Mouse (Mus musculus) frontal cortex, adult (tissue): Measurements from ENCODE around the gene Tube1.

ENCODE experiments used
- ATAC-seq: cut with Nextera tagmentation; 2 replicates; pipeline ENCODE4 v1.9.2; 2017; ENCODE audit warnings: mild to moderate bottlenecking, moderate library complexity, mixed read lengths; ENCODE audit not compliant: low TSS enrichment

The Tube1 gene

DNA sequence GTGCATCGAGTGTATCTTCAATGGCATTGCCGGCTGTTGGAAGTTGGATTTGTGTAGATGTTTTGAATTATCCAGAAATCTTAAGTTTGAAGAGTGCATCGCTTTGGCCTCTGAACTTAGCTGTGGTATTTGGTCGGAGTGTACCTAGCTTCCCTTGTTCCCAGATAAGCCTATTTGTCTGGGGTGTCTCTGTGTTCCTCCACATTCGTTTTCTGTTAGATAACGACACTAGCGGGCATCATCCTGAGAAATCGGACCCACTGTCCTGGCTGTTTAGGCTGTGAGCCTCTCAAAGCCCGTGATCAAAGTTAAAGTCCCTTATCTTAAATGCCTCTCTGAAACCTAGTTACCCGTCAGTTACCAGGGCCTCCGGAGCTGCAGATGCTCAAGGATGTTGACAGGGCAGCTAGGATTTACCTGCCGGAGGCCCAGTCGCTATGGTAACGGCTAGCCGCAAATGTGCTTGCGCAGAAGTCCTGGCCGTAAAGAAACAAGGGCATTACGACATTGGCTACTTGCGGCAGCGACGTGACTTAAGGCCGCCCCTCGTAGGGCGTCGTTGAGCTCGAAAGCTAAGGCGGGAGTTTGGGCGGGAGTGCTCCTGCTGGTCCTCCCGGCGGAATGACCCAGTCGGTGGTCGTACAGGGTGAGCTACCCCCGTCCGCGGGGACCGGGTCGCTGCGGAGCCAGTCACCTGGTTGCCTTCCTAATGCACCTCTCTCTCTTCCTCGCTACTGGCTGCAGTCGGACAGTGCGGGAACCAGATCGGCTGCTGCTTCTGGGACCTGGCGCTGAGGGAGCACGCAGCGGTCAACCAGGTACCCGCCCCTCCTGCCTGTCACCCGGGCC lies at the start of gene Tube1, which contains the start of gene Fam229b:
Gene Tube1, plus strand, starts transcription at position 515 of the 849 bp plus-strand sequence.
Gene Fam229b, minus strand, starts transcription at position 453 of the 849 bp plus-strand sequence.
- ATAC-seq, result peak; percentile 98

DNA sequence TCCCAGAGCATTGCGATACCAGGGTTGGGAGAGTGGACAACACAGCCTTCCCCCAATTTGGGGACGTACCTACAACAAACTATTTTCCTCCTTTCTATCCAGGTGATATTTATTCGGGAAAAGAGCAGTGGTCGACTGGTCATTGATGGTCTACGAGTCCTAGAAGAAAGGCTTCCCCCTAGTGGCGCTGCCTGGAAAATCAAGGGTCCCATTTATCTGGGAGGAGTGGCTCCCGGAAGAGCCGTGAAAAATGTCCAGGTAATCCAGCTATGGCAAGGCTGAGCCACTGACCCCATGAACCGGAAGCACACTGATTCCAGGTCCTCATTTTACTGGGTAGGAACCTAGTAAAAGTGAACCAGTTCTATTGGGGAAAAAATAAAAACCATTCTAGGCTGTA lies 36.8 kb upstream of the Tube1 start:
- peak; percentile 76 for ATAC-seq

DNA sequence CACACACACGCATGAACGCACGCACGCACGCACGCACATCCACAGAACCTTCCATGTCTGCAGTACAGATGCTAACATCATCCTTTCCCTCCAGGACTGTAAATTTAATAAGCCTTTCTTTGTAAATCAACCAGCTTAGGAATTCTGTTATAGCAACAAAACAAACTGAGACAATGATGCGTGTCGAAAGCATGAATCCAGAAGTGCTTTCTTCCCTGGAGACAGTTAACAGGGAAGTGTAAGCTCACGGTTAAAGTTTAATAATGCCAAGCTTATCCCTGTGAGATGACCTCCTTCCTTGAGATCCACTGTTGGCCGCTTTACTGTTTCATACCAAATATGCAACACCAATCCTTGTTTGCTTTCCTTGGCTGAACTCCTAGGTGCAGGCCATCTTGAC lies 35.0 kb upstream of the Tube1 start:
- no peak for ATAC-seq

DNA sequence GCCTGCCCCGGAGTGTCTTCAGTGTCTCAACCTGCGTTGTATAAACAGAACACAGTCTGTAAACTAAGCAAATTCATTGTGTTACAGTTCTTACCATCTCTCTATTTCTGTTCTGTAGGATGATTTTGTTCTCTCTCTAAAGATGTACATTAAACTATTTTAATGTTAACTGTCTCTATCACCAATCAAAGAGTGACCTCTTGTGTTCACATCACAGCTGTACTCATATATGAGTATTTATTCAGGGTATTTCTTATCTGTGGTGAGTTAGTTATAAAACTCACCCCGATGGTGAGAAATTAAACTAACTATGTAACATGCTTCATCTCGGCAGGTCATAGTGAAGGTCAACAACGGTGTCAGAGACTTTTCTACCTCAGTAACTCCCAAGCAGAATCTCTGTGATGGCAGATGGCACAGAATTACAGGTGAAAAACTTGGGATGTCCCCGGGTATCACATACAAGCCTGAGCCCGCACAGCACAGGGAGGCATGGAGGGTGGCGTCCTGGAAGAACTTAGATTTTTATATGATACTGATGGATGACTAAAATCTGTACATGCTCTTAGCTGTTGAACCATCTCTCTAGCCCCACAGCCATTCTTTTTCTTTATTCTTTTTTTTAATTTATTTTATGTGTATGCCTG lies 28.9 kb upstream of the Tube1 start:
- ATAC-seq, result no peak

DNA sequence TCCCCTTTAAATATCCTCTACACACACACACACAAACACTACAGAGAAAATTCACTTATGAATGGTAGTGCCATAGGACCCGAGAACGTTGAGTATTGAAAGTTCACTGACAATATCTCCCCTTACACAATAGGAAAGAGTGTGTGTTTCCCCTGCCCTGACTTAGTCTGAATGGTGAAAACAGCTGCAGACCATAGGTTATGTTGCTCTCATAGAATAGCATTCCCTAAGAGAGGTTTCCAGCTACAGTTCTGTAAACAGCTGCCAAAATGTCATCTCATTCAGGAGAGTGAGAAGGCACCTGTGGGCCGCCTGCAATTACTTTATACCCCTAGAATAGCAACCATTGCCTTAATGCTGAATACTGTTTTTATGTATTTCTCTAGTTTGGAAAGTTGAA lies 27.4 kb upstream of the Tube1 start:
- no peak for ATAC-seq

DNA sequence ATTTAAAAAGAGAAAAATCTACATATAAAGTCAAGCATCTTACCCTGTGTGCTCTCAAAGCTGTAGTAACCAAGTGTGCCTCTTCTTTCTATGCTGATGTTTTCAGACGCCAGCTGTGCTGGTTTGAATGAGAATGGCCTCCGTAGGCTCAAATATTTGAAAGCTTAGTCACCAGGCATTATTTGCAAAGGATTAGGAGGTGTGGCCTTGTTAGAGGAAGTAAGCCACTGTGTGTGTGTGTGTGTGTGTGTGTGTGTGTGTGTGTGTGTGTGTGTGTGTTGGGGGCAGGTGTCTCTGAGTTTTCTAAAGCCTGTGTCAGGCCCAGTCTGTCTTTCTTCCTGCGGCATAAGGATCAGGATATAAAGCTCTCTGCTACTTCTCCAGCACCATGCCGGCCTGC lies 26.8 kb upstream of the Tube1 start:
- no peak for ATAC-seq

DNA sequence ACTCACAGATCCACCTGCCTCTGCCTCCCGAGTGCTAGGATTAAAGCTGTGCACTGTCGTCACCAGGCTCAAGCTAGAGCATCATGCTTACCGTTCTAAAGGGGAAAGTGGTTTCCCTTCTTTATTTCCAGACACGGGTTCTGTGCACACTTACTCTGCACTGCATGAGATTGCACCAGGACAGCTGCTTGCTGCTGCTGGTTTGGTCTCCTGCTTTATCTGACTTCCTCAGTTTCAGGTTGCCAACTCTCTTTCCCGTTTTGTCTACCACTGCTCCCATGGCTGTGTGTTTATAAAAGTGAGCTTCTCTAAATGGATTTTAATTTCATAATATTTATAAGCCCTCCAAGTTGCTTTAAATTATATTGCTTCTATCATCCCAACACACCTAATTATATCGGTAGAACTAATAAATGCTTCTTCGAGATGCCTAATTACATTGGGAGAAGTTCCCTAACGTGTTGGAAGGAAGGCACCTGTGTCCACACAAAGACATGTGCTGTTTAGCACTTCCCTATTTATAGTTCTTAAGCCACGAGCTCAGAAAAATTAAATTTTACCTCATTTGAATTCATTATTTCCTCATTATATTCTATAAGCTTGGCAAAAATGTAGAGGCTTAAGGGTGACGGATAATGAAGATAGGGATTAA lies 24.8 kb upstream of the Tube1 start:
- no peak for ATAC-seq

DNA sequence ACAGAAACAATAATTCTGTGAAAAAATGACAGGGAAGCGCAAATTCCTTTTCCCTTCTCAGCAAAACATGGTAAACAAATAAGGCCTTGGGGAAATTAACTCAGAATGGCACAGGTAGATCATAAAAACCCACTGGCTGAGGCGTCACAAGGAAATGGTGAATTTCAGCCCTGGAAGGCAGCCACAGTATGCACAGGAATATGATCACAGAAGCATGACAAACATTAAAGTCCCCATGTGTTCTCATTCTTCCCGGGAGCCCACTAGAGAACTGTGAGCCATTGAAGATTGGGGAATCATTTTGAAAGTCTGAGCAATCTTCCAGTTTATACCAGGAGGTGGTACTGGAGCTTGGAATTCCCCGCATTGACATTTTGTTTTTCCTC lies 24.3 kb upstream of the Tube1 start:
- no peak for ATAC-seq

DNA sequence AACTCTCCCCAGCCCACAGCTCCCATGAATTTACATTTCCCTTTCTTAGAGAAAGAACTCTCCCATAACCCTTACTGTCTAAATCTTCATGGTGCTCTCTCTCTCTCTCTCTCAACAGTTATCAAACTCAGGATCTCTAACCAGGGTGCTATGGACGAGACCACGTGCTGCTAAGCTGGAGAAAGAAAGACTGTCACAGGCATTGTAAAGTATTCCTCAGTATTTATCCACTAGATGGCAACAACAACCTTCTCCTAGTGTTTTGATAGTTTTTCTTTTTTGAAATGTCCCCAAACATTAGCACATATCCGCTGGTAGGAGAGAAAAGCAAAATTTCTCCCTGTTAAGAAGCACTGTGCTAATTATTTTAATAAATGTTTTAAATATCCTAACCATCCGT lies 12.4 kb upstream of the Tube1 start:
- peak; percentile 90 for ATAC-seq

DNA sequence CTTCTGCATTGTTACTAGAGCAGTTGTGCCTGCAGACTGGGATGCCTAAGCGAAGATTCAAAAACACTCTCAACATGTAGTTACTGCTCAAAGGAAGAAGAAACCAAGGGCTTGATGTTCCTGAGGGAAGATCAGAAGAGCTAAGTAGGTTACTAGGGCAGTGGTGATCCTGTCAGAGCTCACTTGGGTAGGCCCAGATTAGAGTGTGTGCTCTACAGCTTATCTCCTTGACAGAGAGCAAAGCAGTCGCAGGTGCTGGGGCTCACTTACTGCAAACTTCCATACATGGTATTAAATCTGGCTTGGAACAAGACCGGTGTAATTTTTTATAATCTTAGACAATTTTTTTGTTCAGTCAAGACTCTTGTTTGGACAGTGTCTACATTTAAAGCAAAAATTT lies 4.0 kb downstream of the Tube1 start:
- no peak for ATAC-seq

DNA sequence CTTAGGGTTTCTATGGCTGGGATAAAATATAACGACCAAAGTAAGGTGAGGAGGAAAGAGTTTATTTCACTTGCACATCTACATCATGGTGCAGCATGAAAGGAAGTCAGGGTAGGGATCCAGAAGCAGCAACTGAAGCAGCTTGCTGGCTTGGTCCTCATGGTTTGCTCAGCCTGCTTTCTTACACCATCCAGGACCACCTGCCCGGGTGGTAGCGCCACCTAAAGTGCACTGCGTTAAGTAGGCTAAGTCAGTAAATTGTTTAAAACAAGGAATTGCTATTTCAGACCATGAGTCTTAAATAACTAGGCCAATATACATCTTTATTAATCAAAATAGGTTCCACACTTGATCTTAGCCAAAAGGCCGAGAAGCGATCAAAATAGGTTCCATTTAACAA lies 5.0 kb downstream of the Tube1 start:
- ATAC-seq, result no peak

DNA sequence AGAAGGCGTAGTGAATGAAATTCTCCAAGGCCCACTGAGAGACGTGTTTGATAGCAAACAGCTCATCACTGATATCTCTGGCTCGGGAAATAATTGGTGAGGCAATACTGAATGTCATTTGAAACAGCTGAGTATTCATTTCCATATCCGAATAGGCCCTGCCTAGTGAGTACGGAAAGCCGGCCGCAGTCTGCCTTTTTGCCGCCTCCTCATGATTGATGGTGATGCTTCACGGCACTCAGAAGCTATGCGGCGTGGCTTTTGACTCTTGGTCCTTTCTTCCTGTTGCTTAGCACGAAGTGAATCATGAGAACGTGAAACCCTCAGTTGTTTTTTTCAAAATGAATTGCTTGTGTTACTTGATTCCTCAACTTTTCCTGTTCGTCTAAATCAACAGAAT lies 7.1 kb downstream of the Tube1 start:
- ATAC-seq, result no peak

DNA sequence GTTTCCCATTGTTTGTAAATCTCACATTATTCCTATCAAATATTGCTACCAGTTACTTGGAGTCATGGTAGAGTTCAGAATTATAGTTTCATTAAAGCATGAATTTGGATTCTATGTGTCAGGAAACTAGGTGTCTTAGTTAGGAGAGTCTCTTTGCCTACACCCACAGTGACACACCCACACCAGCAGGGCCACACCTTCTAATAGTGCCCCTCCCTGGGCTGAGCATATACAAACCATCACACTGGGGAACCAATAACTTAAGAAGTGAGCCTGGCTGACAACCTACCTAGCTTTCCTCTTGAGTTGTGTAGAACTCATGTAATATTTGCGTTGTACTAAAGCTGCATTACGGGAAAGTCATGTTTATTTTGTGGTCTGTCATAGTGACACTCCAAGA lies 7.6 kb downstream of the Tube1 start:
- ATAC-seq, result no peak

DNA sequence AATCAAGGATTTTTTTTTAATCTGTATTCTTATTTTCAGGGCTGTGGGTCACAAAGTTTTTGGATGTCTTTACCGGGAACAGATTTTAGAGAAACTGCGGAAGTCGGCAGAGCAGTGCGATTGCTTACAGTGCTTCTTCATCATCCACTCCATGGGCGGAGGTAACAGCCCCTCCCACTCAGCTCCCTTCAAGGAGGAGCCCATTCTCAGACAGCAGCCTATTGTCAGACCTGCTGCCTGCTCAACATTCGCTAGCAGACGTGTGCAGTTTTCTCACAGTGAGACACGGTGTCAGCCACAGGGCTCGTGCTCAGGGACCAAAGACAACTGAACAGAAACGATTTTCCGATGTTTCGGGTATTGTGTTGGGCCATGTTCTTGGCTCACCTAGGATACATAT lies 8.4 kb downstream of the Tube1 start:
- no peak for ATAC-seq

DNA sequence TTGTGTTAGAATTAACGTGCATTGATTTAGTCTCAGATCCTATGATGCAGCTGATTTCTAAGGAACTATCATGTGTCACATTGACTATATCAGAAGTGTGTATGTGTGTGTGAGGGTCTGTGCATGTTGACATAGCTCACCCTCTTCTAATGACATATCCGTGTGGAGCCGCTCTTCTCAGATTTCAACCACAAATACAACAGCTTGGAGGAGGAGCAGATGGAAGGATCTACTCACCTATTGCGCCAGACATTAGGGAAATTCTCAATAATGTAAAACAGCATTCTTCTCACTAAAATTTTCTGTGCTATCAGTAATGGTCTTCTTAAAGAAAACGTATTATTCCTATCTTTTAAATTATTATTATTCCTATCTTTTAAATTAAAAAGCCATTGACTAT lies 22.9 kb downstream of the Tube1 start:
- ATAC-seq, result no peak

DNA sequence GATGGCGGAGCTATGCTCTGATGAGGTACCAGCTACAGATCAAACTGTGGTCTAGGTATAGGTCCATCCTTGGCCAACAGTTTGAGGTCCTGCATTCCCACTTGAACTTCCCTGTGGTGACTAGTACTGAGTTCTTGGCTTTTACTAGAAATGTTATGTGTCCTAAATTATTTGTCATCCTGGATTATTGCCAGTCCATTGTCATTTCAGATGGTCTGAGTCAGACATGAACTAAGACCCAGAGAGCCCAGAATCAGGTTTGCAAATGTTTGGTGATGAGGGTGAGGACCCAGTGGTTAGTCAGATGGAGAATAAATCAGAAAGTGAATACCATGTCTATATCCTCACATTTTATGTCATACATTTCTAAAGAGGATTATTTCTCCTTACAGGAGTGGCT lies 23.5 kb downstream of the Tube1 start:
- ATAC-seq, result no peak

DNA sequence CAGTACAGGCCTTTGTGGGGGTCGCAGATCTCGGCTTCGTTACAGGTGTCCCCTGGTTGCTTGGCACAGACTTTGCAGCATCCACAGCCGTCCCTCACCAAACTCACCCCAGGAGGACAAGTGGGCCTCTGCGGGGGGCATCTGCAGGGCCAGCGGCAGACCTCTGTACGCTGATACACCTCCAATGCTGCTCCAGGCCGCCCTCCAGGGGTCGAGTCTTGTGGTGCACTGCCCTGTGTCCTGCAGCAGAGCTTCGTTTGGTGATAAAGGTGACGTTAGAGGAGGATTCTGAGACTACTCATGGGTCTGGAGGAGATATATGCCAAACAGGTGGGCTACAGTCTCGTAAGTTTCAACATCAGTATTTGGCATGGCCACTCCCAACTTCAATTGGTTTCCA lies 24.5 kb downstream of the Tube1 start:
- no peak for ATAC-seq

DNA sequence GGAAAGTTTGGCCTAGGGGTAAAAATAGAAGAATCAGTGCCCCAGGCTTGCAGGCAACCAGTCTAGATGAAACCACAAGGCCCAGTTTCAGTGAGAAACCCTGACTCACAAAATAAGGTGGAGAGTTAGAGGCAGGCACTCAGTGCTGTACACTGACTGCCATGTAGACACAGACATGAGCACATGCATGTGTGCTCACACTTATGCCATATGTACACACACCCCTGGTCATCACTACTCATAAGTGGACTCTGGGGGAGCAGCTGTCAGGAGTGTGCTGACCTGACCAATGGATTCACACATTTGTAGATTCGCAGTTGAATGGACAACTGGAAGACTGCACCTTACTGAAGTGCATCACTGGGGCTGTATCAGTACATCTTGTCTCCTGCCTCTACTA lies 27.6 kb downstream of the Tube1 start:
- no peak for ATAC-seq

DNA sequence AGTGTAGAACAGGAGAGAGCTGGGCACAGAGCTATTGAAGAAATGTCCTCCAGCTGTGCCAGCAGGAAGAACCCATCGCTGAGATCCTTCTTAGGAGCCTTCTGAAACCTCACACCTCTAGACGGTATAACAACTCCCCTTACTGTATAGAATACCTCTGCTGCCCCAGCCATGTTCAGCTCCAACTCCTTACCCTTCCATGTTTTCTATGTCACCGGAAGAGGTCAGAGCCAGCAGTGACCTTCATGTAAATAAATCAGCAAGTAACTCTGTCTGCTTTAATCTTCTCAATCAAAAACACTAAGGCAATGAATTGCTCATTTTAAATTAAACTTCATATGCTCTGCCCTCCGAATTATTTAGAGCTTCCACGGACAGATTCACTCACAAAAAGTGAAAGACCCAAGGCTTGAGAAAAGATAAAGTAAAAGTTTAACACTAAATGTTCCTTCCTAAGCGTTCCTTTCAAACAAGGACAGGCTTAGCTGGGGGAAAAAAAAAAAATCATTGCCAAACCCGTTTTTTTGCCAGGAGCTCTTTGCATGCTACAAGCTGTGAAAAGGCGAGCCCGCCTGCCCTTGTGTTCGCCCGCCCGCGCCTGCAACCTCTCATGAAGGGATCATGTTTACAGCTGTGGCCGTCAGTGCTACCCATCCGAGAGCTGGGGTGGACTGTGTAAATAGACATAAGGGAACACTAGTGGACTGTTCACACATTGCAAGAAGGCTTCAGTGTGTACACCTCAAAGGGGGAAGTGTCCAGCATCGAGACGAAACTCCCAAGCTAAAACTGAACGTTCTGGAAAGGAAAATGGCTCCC lies 29.1 kb downstream of the Tube1 start:
- ATAC-seq, result no peak

DNA sequence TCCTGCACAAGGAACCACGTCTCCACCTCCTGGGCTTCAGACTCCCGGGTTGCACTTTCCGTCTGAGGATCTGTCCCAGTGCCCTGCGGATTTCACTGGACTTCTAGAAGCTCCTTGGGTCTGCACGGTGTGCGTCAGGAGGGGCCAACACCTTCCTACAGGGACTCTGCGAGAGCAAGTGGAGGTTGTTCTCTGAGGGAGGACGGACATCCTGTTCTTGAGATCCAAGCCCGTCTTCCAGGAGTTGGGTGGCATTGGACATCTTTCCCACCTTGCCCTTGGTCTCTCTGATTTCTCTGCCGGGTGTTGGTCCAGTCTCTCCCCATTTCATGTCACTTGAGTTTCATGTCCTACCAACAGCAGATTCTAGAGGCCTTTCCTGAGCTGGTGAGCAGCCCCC lies 29.9 kb downstream of the Tube1 start, which contains the start of gene Ccn6:
Gene Ccn6, minus strand, starts transcription at position 101 of the 400 bp plus-strand sequence.
- ATAC-seq, result no peak

DNA sequence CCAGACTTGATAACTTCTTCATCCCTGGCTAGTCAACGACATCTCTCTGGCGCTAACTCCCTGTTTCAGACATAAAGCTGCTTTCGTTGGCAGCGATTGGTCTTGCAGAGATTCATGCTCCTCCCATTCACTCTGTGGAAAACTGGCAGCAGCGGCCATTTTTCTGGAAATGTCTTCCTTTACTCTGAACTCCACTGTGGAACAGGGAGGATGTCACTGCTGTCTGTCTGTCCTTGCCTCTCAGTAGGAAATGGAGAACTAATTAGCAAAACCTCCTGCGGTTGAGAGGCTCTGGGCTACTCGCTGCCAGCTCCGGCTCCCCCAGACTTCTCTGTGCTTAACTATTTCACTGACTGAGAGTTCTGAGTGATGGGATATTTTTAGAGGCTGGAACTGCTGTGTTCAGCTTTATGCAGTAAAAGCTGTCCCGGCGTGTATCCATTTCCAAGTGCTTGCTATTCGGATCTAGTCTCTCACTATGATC lies 31.9 kb downstream of the Tube1 start:
- ATAC-seq, result peak; percentile 83

DNA sequence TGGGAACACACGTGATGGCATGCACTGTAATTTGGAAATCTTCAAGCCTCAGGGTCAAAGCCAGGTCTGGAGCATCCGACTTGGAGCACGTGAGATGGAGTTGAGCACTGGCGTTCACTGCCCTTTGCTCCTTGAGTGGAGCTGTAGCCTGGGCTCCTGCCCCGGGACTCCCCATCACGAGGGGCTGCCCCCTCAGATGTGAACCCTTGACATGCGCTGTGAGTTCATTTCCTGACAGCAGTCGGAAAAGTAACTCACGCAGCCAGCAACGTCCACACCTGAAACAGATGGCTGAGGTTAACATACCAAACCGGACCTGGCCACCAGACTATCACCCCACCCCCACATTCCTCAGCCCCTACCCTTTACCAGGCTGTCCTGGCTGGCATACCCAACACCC lies 33.8 kb downstream of the Tube1 start:
- no peak for ATAC-seq
